Mouse (Mus musculus): ENCODE data around the gene Gtf2f2. TPM values are rescaled to one million over a fixed set of nuclear protein-coding genes. Genes with fewer than 3 reads are reported as not detected.

Gene Gtf2f2
- total and polyA plus RNA-seq, 3 experiments = 57.6 to 71.2 TPM; not detected in 1

DNA sequence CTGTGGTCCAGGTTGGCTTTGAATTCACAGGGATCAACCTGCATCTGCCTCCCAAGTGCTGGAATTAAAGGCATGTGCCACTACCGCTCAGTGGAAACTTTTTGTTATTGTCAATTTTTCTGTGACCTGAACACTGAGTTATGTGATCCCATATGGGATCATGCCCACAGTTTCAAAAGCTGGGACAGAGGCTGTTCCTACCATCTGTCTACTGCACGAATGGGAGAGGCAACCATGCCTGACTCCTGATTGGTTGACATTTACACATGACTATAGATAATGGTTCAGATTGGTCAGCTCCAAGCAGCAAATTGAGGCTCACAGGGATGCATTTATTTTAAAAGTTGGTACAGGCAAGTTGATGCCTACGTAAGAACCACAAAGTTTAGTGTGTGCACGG lies 14.0 kb upstream of the Gtf2f2 start:
- TF ChIP-seq POLR2A (IDR thresholded peaks at IDR 0.05; ENCODE audit: control insufficient read depth in 1 of 2, insufficient read depth in 1 of 2, low read depth in 1 of 2, low read length in 2 of 2, poor library complexity in 1 of 2) (no peak), USF1 (IDR thresholded peaks at IDR 0.05; ENCODE audit: low read depth, low read length) (peak; percentile 32; the same call in 1 of the 2 replicates), TCF12 (IDR thresholded peaks at IDR 0.05; ENCODE audit: low read depth, low read length) (no peak), CHD1 (IDR thresholded peaks at IDR 0.05; ENCODE audit: low read depth, low read length) (no peak), KAT2A (conservative IDR thresholded peaks at IDR 0.05; ENCODE audit: low read depth, low read length) (no peak), MYC (IDR thresholded peaks at IDR 0.05; ENCODE audit: low read depth, low read length) (no peak)
- DNase-seq (ENCODE audit: low read depth, low spot score) = peak; percentile 21
- no peaks in the 10 kb centered on the region for H3K4me1 ChIP-seq (ENCODE audit: control insufficient read depth in 1 of 2, insufficient read depth in 2 of 2, low read length in 2 of 2)
- peaks cover 0 to 2% of the 10 kb centered on the region in 2 experiments; a peak in 2 of 4 replicates for H3K27me3 ChIP-seq (ENCODE audit: control insufficient read depth in 1 of 2, insufficient read depth in 2 of 2, low read length in 2 of 2)
- no peak overlapping the region for H3K4me3 ChIP-seq (ENCODE audit: control insufficient read depth in 1 of 2, insufficient read depth in 1 of 2, low read depth in 2 of 2, low read length in 2 of 2)
- no peaks in the 10 kb centered on the region for H3K79me2 ChIP-seq (ENCODE audit: control insufficient read depth, insufficient read depth, low read length, poor library complexity)
- no peak overlapping the region for H3K27ac ChIP-seq (ENCODE audit: control insufficient read depth, low read depth, low read length)
- H3K36me3 ChIP-seq (ENCODE audit: control insufficient read depth in 1 of 2, insufficient read depth in 2 of 2, low read length in 2 of 2) = no peaks in the 10 kb centered on the region
- no peak overlapping the region for H3K9ac ChIP-seq (ENCODE audit: control insufficient read depth, low read depth, low read length, poor library complexity, severe bottlenecking)
- no peaks in the 10 kb centered on the region for H3K9me3 ChIP-seq (replicated peaks; ENCODE audit: insufficient read depth, low read length)

DNA sequence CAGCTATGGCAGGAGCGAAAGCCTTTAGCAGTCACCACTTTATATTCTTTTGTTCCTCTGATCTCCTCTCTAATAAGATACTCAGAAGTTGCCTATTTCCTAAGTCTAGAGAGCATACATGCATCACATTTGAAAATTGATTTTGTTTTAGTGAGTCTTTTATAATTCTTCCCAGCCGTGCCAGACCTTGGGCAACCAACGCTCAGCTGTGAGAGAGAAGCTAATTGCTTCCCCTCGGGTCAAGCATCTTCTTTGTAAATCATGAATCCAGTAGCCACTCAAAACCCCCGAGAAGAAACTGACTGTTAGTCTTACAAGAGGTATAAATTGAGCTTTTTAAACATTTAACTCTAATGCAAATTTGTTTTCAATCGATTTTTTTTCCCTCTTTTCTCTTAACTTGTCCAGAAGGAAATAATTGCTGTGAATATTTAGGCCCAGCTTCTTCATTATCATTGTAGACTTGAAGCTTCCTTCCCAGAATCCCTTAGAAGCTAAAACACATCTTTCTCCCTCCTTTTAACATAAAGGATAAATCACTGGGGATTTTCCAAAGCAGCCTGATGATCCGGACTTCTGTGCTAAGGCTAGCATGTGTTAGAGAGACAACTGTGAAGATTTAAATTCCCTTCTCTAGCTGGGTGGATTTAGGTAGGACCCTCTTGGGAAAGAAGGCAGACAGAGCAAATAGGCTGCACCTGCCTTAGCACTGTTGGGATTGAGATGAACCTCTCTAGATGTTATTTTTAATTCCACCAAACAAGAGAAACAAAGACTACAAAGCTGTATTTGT lies 10.5 kb upstream of the Gtf2f2 start:
- no peaks in the 10 kb centered on the region for H3K79me2 ChIP-seq (ENCODE audit: control insufficient read depth, insufficient read depth, low read length, poor library complexity)
- H3K27me3 ChIP-seq (ENCODE audit: control insufficient read depth in 1 of 2, insufficient read depth in 2 of 2, low read length in 2 of 2) = peaks cover 0 to 3% of the 10 kb centered on the region in 2 experiments; a peak in 2 of 4 replicates
- no peaks in the 10 kb centered on the region for H3K4me1 ChIP-seq (ENCODE audit: control insufficient read depth in 1 of 2, insufficient read depth in 2 of 2, low read length in 2 of 2)
- H3K4me3 ChIP-seq (ENCODE audit: control insufficient read depth in 1 of 2, insufficient read depth in 1 of 2, low read depth in 2 of 2, low read length in 2 of 2) = no peak overlapping the region
- no peak overlapping the region for H3K9ac ChIP-seq (ENCODE audit: control insufficient read depth, low read depth, low read length, poor library complexity, severe bottlenecking)
- DNase-seq (ENCODE audit: low read depth, low spot score) = no peak
- TF ChIP-seq MAFK (IDR thresholded peaks at IDR 0.05; ENCODE audit: borderline replicate concordance, low read depth, low read length) (no peak), RCOR1 (IDR thresholded peaks at IDR 0.05; ENCODE audit: low read depth, low read length) (no peak), ZKSCAN1 (IDR thresholded peaks at IDR 0.05; ENCODE audit: low read depth, low read length) (no peak), E2F4 (IDR thresholded peaks at IDR 0.05; ENCODE audit: borderline replicate concordance, low read depth, low read length) (no peak), MAZ (IDR thresholded peaks at IDR 0.05; ENCODE audit: low read depth, low read length) (no peak), CTCF (IDR thresholded peaks at IDR 0.05 in 2 of 3, conservative IDR thresholded peaks at IDR 0.05 in 1 of 3; ENCODE audit: control insufficient read depth in 1 of 3, insufficient read depth in 1 of 3, low read depth in 2 of 3, low read length in 3 of 3, poor library complexity in 1 of 3, severe bottlenecking in 1 of 3) (no peak), MXI1 (IDR thresholded peaks at IDR 0.05; ENCODE audit: low read depth, low read length) (no peak), CHD2 (IDR thresholded peaks at IDR 0.05; ENCODE audit: low read length) (no peak), RAD21 (IDR thresholded peaks at IDR 0.05; ENCODE audit: low read depth, low read length) (no peak), TCF12 (IDR thresholded peaks at IDR 0.05; ENCODE audit: low read depth, low read length) (no peak), MYB (IDR thresholded peaks at IDR 0.05; ENCODE audit: low read depth, low read length) (no peak), SMC3 (IDR thresholded peaks at IDR 0.05; ENCODE audit: low read depth, low read length) (no peak), UBTF (IDR thresholded peaks at IDR 0.05; ENCODE audit: borderline replicate concordance, insufficient read depth, low read depth, low read length) (no peak), ZMIZ1 (IDR thresholded peaks at IDR 0.05; ENCODE audit: low read depth, low read length) (no peak), NELFE (IDR thresholded peaks at IDR 0.05; ENCODE audit: low read depth, low read length) (no peak), MYC (IDR thresholded peaks at IDR 0.05; ENCODE audit: low read depth, low read length) (no peak), GATA1 (IDR thresholded peaks at IDR 0.05; ENCODE audit: low read depth, low read length) (no peak)
- no peak overlapping the region for H3K27ac ChIP-seq (ENCODE audit: control insufficient read depth, low read depth, low read length)
- H3K36me3 ChIP-seq (ENCODE audit: control insufficient read depth in 1 of 2, insufficient read depth in 2 of 2, low read length in 2 of 2) = no peaks in the 10 kb centered on the region
- no peaks in the 10 kb centered on the region for H3K9me3 ChIP-seq (replicated peaks; ENCODE audit: insufficient read depth, low read length)

All from MEL (cell line).